Mouse (Mus musculus) erythroblast, embryonic 14.5 days (primary cell): Measurements from ENCODE around the gene Agtpbp1.

ENCODE experiments used
- GATA1 ChIP-seq: IDR thresholded peaks from 2 replicates; pipeline ENCODE4 v1.6.1; 2012; ENCODE audit warnings: low read length, inconsistent platforms, mixed read lengths
- TAL1 ChIP-seq: IDR thresholded peaks from 3 replicates; pipeline ENCODE4 v1.6.1; 2012; ENCODE audit warnings: low read length, inconsistent platforms, mixed read lengths

- TF ChIP-seq GATA1, result no peak
- no peak for TF ChIP-seq TAL1
Observed at GRCm38 (mm10) chr13:59402026-59402775, 182.8 kb downstream of the Agtpbp1 start.
